Mouse (Mus musculus) monocyte, adult 2 months (primary cell): ENCODE results near the gene Kcng4.

Experiments used
- DNase-seq, 2 experiments: peaks; one replicate each; pipeline ENCODE4 v3.0.0; 2022; ENCODE audit warnings: low spot score in 2 of 2, low read depth in 1 of 2

The Kcng4 gene

DNA sequence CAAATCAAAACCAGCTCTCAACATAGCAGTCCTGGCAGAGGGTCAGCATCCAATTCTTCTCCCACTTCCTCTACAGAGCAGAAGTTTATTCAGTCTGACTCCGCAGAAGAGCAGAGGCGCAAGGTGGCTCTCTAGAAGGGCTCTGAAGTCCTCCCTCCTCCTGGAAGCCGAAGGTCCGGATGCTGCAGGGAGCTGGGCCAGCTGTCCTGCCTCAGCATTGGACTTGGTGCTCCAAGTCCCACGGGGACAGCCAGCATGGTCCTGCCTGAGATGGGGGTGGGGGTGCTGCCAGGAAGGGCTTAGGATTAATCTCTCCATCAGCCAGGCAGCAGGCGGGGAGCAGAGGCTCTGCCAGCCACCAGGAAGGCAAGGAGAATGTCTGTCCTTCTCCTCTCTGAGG, at the start of gene Kcng4:
Kcng4 (minus strand) TSS at position 303 of the 400 bp plus-strand sequence.
- no peak for DNase-seq

DNA sequence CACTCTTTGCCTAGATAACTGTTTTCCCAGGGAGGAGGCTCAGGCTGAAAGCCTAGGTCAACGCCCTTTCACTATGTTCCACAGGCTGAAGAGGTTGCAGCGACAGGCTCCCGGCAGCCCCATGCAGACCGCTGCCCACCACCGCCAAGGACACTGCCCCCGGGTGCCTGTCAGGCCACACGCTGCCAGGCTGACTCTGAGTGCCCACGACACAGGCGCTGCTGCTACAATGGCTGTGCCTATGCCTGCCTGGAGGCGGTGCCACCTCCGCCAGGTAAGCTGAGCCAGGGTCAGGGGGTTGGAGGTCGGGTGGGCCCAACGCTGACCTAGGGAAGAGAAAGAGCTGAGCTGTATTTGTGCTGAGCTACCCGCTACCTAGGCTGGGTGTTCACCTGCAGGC, 43.7 kb upstream of the Kcng4 start:
- DNase-seq: no peak

GRCm38 (mm10) chr8:119678138-119678843, 42.8 kb upstream of the Kcng4 start:
- DNase-seq: no peak

- DNase-seq: peak; percentile 39 to 60
Observed at GRCm38 (mm10) chr8:119676389-119676788, 40.9 kb upstream of the Kcng4 start.

DNA sequence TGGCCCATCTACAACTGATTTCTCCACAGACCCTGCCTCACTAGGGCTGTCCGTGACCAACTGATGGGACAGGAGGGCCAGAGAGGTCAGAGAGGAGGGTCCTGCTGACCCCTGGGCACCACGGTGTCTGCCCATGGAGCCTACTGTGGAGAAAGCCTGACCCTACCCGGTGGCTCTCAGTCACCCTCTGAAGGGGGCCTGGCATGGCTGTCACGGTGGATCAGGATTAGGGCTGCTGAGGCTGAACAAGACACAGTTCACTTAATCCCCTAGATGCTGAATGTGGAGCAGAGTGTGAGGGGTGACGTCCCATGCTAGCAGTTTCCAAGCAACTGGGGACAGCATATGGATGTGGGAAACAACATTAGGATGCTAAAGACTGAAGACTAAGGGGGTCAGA, 40.0 kb upstream of the Kcng4 start:
- no peak for DNase-seq

DNA sequence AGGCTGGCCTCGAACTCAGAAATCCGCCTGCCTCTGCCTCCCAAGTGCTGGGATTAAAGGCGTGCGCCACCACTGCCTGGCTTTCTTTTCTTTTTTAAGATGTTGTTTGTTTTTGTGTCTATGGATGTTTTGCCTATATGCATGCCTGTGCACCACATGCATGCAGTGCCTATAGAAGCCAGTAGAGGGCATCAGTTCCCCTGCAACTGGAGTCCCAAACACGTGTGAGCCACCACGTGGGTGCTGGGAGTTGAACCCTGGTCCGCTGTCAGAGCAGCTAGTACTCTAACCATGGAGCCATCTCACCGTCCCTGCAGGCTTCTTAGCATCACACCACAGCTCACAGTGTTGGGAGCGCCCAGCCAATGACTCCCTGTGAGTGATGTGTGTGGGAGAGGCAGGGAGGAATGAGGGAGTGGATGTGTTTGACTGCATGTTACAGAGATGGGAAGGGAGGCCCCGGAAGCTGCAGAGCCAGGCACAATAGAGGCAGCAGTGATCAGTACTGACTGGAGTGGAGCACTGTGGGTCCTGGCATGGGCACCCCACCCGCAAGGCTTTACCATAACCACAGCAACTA, 38.6 kb upstream of the Kcng4 start:
- DNase-seq: no peak

DNA sequence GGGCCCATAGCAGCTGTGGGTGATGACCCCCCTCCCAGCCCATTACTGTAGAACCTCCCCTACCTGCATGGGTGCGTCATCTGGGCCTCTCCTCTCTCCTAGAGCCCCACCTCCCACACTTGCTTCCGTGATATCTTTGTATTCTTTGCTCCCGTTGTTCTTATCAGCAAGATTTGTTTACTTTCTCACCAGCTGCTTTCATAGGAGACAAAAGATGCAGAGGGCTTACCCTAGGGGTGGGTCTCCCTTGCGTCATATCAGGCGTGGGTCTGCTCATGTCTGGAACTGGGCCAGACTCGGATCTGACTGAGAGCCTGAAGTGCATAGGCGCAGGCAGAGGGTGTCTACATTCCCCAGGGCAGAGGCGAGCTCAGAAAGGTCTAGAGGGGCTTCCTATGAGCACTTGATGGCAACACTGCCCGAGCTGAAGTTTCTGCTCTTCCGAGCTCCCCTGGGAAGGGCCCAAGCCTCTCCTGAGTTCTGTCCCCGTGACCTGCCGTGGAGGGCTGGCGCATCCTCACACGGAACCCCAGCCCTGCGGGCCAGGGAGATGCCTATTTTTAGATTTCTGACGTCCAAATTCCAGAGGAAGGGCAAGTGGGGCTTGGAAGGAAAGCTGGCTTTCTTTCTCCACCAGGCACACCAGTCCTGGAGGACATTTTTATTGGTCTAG, 35.1 kb upstream of the Kcng4 start:
- DNase-seq: no peak

DNA sequence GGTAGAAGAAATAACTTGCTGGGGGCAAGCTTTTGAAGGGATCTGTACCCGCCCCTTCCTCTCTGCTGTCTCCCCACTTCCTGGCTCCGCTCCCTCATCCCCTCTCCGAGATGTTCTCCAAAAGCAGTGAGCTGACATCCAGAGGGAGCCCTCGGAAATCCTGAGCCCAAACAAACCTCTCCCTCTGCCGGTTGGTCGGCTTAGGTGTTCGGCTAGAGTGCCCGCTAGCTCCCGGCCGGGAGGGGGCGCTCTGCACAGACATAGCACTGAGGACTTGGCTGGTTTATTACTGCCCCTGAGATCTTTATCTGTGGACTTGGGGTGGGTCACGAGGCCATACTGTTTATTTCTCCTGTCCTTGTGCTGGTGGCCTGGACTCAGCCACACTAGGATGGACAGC, 33.8 kb upstream of the Kcng4 start:
- no peak for DNase-seq

- no peak for DNase-seq
Observed at GRCm38 (mm10) chr8:119668447-119668846, 33.0 kb upstream of the Kcng4 start.

- no peak for DNase-seq
Observed at GRCm38 (mm10) chr8:119666219-119666951, 30.9 kb upstream of the Kcng4 start, which contains the start of gene Wfdc1. Gene Wfdc1, plus strand, starts transcription at chr8:119666365.

DNA sequence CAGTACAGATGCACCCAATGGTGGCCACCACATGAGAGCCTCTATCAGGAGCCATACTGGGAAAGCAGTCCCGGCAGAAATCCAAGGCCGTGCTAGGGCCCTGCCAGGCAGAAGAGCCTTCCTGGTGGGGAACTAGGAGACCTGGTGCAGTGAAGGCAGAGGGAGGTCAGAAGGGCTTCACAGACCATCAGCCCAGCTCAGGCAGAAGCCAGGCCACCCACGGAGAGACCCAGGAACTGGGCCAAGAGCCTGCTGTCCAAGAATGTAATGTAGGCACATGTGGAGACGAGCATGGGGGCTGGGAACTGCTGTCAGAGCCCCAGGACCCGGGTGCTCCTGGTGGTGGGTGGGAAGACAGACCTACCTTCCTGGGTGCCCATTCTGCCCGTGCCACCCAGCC, 29.8 kb upstream of the Kcng4 start:
- DNase-seq: no peak

DNA sequence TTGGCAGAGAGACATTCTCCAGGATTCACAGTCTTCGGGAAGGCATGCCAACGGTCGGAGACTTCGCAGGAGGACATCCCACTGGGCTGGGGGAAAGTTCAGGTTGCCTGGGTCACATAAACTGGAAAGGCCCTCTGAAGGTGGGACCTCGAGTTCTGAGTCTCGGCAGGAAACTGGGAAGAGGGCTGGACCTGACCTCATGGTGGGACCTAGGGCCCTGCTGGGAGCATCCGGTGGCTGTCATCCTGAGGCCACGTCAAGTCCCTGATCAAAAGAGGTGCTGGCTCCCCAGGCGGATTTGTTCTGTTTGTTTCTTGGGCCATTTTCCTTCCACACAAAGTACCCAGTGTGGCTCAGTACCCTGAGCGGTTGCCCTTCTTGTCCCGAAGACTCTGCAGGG, 28.0 kb upstream of the Kcng4 start:
- DNase-seq: no peak

- no peak for DNase-seq
Observed at GRCm38 (mm10) chr8:119661892-119662291, 26.4 kb upstream of the Kcng4 start.

GRCm38 (mm10) chr8:119661081-119661480, 25.6 kb upstream of the Kcng4 start:
- no peak for DNase-seq

DNA sequence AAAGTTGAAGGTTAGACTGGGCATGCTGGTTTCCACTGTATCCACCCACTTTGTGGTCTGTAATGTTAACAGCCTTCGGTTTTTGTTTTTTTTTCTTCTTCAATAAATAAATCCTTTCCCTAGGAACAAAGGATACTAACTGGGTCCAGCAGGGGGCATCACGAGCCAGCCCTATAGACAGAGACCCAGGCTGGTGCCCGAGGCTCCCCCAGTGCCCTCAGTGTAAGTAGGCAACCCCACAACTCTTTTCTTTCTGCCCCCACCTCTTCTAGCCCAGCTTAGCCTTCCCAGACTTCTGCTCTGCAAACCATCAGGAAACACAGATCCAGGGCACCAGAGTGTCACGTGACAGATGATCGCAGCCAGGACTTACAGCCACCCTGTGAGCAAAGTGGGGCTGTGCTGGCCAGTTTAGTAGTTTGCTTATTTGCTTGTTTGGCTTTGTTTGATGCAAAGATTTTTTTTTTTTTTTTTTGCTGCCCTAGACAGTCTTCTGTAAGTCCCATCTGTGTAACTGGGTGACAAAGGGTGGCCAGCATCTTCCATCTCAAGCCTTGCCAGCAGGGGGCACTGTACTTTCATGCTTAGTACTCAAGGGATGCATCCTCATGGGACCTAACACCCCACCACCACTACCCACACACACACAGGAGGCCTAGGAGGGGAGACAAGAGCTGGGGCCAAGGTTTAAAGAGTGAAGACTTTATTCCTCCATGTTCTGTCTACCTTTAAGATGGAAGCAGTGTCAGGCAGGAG, 21.4 kb upstream of the Kcng4 start:
- no peak for DNase-seq

DNA sequence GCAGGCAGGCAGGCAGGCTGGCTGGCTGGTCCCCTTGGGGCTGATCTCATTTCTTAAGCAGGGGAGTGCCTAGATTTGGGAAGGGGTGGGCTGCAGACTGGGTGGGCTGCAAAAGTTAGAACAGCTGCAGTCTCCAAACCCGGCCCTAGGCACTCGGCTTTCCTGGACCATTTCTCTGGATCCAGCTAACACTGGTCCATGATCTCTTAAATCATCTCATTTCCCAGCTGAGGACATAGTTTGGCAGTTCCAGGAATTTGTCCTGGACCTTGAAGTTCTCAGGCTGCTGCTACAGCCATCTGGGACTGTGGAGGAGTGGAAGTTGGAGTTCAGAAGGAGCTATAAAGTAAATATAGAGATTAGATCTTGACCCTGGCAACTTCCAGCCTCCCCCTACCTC, 15.8 kb upstream of the Kcng4 start:
- no peak for DNase-seq

GRCm38 (mm10) chr8:119646846-119647245, 11.4 kb upstream of the Kcng4 start:
- no peak for DNase-seq

DNA sequence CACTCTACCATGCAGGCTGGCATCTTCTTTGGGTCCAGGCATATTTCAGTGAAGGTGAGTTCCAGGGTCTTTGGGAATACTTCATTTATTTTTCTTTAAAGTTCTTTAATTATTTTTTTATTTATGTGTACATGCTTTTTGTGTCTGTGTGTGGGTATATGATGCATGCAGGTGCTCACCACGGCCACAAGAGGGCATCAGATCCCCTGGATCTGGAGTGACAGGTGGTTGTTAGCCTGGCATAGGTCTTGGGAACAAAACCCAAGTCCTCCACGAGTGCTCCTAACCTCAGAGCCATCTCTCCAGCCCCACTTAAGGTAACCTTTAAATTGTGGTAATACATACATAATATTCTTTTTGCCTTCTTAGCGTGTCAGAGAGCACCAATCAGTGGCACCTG, 10.7 kb upstream of the Kcng4 start:
- no peak for DNase-seq

- DNase-seq: no peak
Observed at GRCm38 (mm10) chr8:119644981-119645597, 9.6 kb upstream of the Kcng4 start.

- DNase-seq: no peak
Observed at GRCm38 (mm10) chr8:119644429-119644960, 9.0 kb upstream of the Kcng4 start.
